Mouse (Mus musculus) midbrain, embryonic 15.5 days (tissue): ENCODE measurements at regions not wholly inside any gene's neighbourhood (a gene's known extent, or its start where the extent isn't known, plus 50 kb on each side); places are given as distances from the start of the nearest gene placed in this dataset.
A peak's percentile ranks its signal among the peaks of the same experiment; 100 is the strongest.
"Not testable (repeated sequence)": the region's sequence is repeated elsewhere in the genome, so short reads cannot be mapped to it uniquely, and the experiment has no call there.

Experiments used
- ATAC-seq: fragments of 200-750 bp; cut with Nextera tagmentation; replicated peaks from 2 replicates; pipeline ENCODE4 v1.8.0; 2017; ENCODE audit warnings: moderate TSS enrichment
- H3K27ac ChIP-seq: fragments of 300-500 bp; sonication (generic); 2 replicates; pipeline ENCODE4 v1.5.1; 2015; ENCODE audit warnings: mild to moderate bottlenecking, inconsistent platforms
- H3K27me3 ChIP-seq: fragments of 300-500 bp; sonication (generic); replicated peaks from 2 replicates; pipeline ENCODE4 v1.6.1; 2015; ENCODE audit warnings: inconsistent platforms
- H3K36me3 ChIP-seq: fragments of 300-500 bp; sonication (generic); replicated peaks from 2 replicates; pipeline ENCODE4 v1.6.1; 2015; ENCODE audit warnings: inconsistent platforms
- H3K4me1 ChIP-seq: fragments of 300-500 bp; sonication (generic); 2 replicates; pipeline ENCODE4 v1.6.1; 2015; ENCODE audit warnings: inconsistent platforms
- H3K4me2 ChIP-seq: fragments of 300-500 bp; sonication (generic); 2 replicates; pipeline ENCODE4 v1.6.1; 2015; ENCODE audit warnings: inconsistent platforms, mild to moderate bottlenecking, moderate library complexity
- H3K4me3 ChIP-seq: fragments of 300-500 bp; sonication (generic); 2 replicates; pipeline ENCODE4 v1.5.1; 2015; ENCODE audit warnings: mild to moderate bottlenecking, inconsistent platforms
- H3K9ac ChIP-seq: fragments of 300-500 bp; sonication (generic); 2 replicates; pipeline ENCODE4 v1.6.1; 2015; ENCODE audit warnings: mild to moderate bottlenecking, inconsistent platforms
- H3K9me3 ChIP-seq: fragments of 300-500 bp; sonication (generic); 2 replicates; pipeline ENCODE4 v1.6.1; 2016; ENCODE audit warnings: inconsistent platforms
- WGBS: fragments of 180-500 bp; shearing (Covaris S2); methylation state at CpG from one replicate; pipeline ENCODE4 v1.1.7; 2015; ENCODE audit warnings: mixed read lengths; 5-methylcytosine and 5-hydroxymethylcytosine counted together

DNA sequence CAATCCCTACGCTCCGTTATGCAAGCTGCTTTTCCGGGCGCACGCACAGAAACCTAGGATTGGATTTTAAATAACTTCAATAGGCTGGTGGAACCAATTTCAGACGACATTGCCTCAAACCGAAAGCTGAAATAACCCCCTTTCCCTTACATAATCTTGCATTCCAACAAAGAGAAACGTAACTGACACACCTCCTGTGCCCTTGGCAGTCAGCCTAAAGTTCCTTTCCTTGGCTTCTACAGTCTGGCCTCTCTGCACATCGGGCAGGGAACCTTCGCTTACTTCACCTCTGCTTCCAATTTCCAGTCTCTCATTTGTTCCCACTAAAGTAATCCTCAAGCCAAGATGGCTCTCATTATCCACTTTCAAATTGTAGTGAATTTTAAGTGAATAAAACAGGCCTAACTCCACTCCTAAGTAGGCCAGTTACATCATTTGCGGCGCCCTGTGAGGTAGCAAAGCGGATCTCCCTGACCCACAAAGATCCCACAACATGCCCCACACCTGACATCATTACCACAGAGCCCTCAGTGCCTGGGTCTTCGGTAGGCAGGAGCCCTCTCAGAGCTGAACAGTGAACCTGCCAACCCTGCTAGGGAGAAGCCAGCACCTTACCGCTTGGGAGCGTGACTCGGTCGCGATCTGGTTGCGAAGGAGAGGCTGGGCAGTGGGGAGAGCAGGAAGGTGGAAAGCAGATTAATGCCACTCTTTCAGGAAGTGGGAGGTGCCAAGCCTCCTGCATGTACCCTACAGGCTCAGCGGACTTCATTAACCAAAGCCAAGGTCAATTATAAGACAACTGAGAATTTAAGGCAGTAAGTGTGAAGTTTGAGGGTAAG is 279.0 kb upstream of the Arglu1 start:
- ATAC-seq = no peak
- H3K9me3 ChIP-seq = no peaks in the 10 kb centered on the region
- H3K36me3 ChIP-seq = no peaks in the 10 kb centered on the region
- no peak overlapping the region for H3K4me3 ChIP-seq
- no peak overlapping the region for H3K27ac ChIP-seq
- no peaks in the 10 kb centered on the region for H3K27me3 ChIP-seq
- H3K4me2 ChIP-seq = no peak overlapping the region
- H3K9ac ChIP-seq = no peak overlapping the region
- 78% methylated on average over 21 of the region's 21 CpGs for WGBS
- no peaks in the 10 kb centered on the region for H3K4me1 ChIP-seq

DNA sequence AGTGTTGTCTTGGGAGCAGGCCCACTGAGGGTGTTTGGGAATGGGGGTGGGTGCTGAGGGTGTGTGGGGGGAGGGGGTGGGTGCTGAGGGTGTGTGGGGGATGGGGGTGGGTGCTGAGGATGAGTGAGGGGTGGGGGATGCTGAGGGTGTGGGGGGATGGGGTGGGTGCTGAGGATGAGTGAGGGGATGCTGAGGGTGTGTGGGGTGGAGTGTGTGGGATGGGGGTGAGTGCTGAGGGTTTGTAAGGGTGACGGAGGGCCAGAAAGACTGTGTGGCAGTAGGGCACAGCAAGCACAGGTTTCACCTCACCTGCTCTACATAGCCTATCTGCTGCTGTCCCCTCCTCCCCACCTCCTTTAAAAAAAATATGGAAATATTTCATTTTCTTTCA is 276.3 kb upstream of the Arglu1 start:
- WGBS = 93% methylated on average over 1 of the region's 1 CpGs
- no peak overlapping the region for H3K9ac ChIP-seq
- H3K27ac ChIP-seq = no peak overlapping the region
- H3K27me3 ChIP-seq = no peaks in the 10 kb centered on the region
- H3K36me3 ChIP-seq = no peaks in the 10 kb centered on the region
- H3K4me2 ChIP-seq = no peak overlapping the region
- no peak for ATAC-seq
- H3K9me3 ChIP-seq = no peaks in the 10 kb centered on the region
- no peaks in the 10 kb centered on the region for H3K4me1 ChIP-seq
- no peak overlapping the region for H3K4me3 ChIP-seq

DNA sequence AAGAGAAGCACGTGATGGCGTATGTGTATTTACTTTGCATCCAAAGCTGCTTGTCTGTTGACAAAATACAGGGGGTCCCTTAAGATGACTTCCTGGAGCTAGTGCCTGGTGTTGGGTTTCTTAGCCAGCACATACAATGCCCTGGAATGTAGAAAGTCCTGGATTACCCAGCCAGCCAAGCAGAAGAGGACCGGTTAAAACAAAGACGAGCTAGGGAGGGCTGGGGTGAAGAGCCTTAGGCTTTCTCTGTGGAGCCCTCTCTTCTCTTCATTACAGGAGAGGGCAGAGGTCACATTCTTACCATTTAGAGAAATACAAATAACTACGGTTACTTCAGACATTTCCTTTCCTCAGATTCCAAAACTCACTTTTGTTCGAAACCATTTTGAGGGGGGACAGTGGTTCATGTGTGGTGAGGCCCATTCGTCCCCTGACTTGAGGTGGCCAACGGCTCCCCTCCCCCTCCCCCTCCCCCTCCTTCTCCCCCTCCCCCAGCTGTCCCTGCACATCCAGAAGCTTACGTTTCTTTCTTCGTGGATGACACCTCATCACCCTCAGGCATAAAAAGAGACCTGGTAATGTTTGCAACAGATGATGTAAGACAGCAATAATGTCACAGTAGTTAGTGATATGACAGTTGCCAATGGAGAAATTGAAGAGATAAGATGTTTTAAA is 275.8 kb upstream of the Arglu1 start:
- Histone ChIP-seq H3K4me1 (no peaks in the 10 kb centered on the region), H3K27ac (no peak overlapping the region), H3K4me3 (no peak overlapping the region), H3K4me2 (no peak overlapping the region), H3K27me3 (no peaks in the 10 kb centered on the region), H3K9me3 (no peaks in the 10 kb centered on the region), H3K9ac (no peak overlapping the region), H3K36me3 (no peaks in the 10 kb centered on the region)
- no peak for ATAC-seq
- WGBS = 15% methylated on average over 10 of the region's 10 CpGs

DNA sequence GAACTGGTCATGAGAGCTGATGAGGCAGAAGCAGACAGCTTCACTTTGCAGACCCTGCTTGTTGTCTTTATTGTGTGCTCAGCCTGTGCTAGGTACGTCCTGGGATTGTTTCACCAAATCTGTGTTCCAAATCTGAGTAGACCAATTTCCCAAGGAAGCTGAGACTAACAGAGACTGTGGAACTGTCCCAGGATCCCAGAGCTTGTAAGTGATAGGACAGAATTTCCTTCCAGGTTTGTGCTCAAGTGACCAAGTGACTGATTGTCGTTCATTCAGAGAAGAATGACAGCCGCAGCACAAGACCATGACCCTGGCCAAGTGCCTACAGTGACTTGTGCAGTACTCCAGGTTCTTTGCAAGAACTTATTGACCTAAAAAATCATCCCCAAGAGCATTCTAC is 269.9 kb upstream of the Arglu1 start:
- no peak overlapping the region for H3K27ac ChIP-seq
- H3K9me3 ChIP-seq = no peaks in the 10 kb centered on the region
- H3K4me1 ChIP-seq = no peaks in the 10 kb centered on the region
- no peak for ATAC-seq
- no peak overlapping the region for H3K4me2 ChIP-seq
- no peaks in the 10 kb centered on the region for H3K27me3 ChIP-seq
- H3K9ac ChIP-seq = no peak overlapping the region
- 91% methylated on average over 3 of the region's 3 CpGs for WGBS
- no peaks in the 10 kb centered on the region for H3K36me3 ChIP-seq
- no peak overlapping the region for H3K4me3 ChIP-seq

GRCm38 (mm10) chr8:8959787-8960093 is 269.4 kb upstream of the Arglu1 start:
- Histone ChIP-seq H3K27me3 (no peaks in the 10 kb centered on the region), H3K4me3 (no peak overlapping the region), H3K9ac (no peak overlapping the region), H3K9me3 (no peaks in the 10 kb centered on the region), H3K4me1 (no peaks in the 10 kb centered on the region), H3K4me2 (no peak overlapping the region), H3K36me3 (no peaks in the 10 kb centered on the region), H3K27ac (no peak overlapping the region)
- no peak for ATAC-seq
- 68% methylated on average over 1 of the region's 1 CpGs for WGBS

GRCm38 (mm10) chr8:8959021-8959786 is 268.9 kb upstream of the Arglu1 start:
- Histone ChIP-seq H3K9me3 (no peaks in the 10 kb centered on the region), H3K36me3 (no peaks in the 10 kb centered on the region), H3K4me1 (no peaks in the 10 kb centered on the region), H3K9ac (no peak overlapping the region), H3K4me3 (no peak overlapping the region), H3K4me2 (no peak overlapping the region), H3K27me3 (no peaks in the 10 kb centered on the region), H3K27ac (no peak overlapping the region)
- 85% methylated on average over 8 of the region's 8 CpGs for WGBS
- no peak for ATAC-seq

- H3K36me3 ChIP-seq, H3K27ac ChIP-seq, H3K9me3 ChIP-seq, ATAC-seq, H3K4me2 ChIP-seq, H3K4me3 ChIP-seq, H3K9ac ChIP-seq, H3K4me1 ChIP-seq, H3K27me3 ChIP-seq: not testable (repeated sequence)
- WGBS = 86% methylated on average over 8 of the region's 8 CpGs
Measured at GRCm38 (mm10) chr8:8958140-8958539, 267.8 kb upstream of the Arglu1 start.

- Histone ChIP-seq H3K9ac (no peak overlapping the region), H3K36me3 (no peaks in the 10 kb centered on the region), H3K27me3 (no peaks in the 10 kb centered on the region), H3K4me2 (no peak overlapping the region), H3K4me3 (no peak overlapping the region), H3K4me1 (peaks cover 14% of the 10 kb centered on the region), H3K27ac (no peak overlapping the region), H3K9me3 (no peaks in the 10 kb centered on the region)
- WGBS = 12% methylated on average over 4 of the region's 4 CpGs
- no peak for ATAC-seq
Measured at GRCm38 (mm10) chr8:8952212-8952611, 261.9 kb upstream of the Arglu1 start.

GRCm38 (mm10) chr8:8951186-8951585 is 260.9 kb upstream of the Arglu1 start:
- Histone ChIP-seq H3K9me3 (no peaks in the 10 kb centered on the region), H3K4me1 (peaks cover 21% of the 10 kb centered on the region), H3K4me3 (no peak overlapping the region), H3K4me2 (no peak overlapping the region), H3K36me3 (no peaks in the 10 kb centered on the region), H3K27me3 (no peaks in the 10 kb centered on the region), H3K27ac (no peak overlapping the region), H3K9ac (no peak overlapping the region)
- 56% methylated on average over 9 of the region's 9 CpGs for WGBS
- no peak for ATAC-seq

GRCm38 (mm10) chr8:8947516-8948161 is 257.3 kb upstream of the Arglu1 start:
- Histone ChIP-seq H3K4me3 (no peak overlapping the region), H3K4me2 (no peak overlapping the region)

DNA sequence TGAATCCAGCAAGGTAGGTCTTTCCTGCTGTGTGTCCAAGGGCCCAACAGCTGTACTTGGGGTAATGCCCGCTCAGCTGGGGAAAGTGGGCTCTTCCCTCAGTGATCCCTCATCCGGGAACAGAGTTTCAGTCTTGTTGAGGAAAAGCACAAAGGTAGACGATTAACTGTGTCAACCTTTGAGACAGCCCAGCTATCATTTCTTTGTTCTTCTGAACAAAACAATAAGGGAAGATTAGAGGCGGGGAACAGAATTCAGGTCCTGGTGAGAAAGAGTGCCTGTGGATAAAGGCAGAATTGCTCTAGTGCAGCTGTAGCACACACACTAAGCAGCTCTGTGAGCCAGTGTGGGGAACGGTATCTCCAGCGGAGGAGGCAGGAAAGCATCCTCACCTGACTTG is 252.7 kb upstream of the Arglu1 start:
- H3K9me3 ChIP-seq = no peaks in the 10 kb centered on the region
- WGBS = 37% methylated on average over 6 of the region's 6 CpGs
- 0 out of 2 replicates have a peak, but pooled peaks cover 4% of the 10 kb centered on the region for H3K27me3 ChIP-seq
- no peak for ATAC-seq
- H3K4me2 ChIP-seq = no peak overlapping the region
- no peak overlapping the region for H3K27ac ChIP-seq
- peaks cover 15% of the 10 kb centered on the region for H3K4me1 ChIP-seq
- no peaks in the 10 kb centered on the region for H3K36me3 ChIP-seq
- no peak overlapping the region for H3K4me3 ChIP-seq
- no peak overlapping the region for H3K9ac ChIP-seq

More at GRCm38 (mm10) chr8:8947516-8948161, 257.3 kb upstream of the Arglu1 start:
- Histone ChIP-seq H3K27ac (peak overlapping the region; percentile 64), H3K4me1 (peaks cover 21% of the 10 kb centered on the region), H3K9ac (no peak overlapping the region), H3K9me3 (no peaks in the 10 kb centered on the region), H3K27me3 (no peaks in the 10 kb centered on the region), H3K36me3 (no peaks in the 10 kb centered on the region)
- WGBS = 38% methylated on average over 7 of the region's 7 CpGs
- peak; percentile 84 for ATAC-seq

DNA sequence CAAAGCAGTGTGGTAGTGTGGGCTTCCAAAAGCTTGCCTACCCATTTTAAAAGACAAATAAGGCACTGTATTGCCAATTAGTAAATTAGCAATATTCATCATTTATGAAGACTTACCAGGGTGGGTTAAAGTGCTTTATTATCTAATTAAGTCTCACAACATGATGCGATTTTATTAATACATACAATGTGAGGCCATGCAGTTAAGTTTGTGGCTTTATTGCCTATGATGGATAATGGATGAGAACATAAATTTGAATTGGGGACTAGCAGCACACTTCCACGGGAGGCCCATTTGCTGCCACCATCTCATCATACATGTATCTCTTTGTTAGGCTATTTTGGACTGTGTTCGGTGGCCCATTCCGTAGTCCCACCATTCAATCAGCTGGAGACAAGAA is 250.6 kb upstream of the Arglu1 start:
- H3K27me3 ChIP-seq = 0 out of 2 replicates have a peak, but pooled peaks cover 4% of the 10 kb centered on the region
- H3K9ac ChIP-seq = no peak overlapping the region
- no peak overlapping the region for H3K4me3 ChIP-seq
- no peak overlapping the region for H3K27ac ChIP-seq
- no peaks in the 10 kb centered on the region for H3K9me3 ChIP-seq
- 90% methylated on average over 4 of the region's 4 CpGs for WGBS
- no peak overlapping the region for H3K4me2 ChIP-seq
- no peak for ATAC-seq
- H3K36me3 ChIP-seq = no peaks in the 10 kb centered on the region
- H3K4me1 ChIP-seq = no peaks in the 10 kb centered on the region
